ENCODE assay signal across 8 mouse cellular contexts in the genomic region with DNA sequence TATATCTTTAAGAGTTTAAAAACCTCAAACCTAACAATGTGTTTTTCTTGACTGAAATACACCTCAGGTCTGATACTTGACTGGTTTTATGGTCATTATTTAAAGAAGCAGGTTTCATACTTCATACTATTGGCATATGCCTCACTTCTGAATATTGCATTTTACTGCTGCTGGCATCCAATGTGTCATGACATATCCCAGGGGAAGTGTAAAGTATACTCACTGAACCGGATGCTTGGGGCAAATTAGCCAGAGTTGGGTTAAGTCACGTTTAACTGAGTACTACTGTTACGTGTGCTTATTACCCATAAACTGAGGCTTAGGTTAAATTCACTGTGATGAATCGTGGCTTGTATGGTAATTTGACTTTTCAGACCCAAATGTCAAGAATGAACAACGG. TPM values are rescaled to one million over a fixed set of nuclear protein-coding genes. Genes with fewer than 3 reads are reported as not detected.
A peak's percentile ranks its signal among the peaks of the same experiment; 100 is the strongest.
DNase-seq lines count a peak whose midpoint lies in the region; ATAC-seq and TF ChIP-seq lines count a peak whose summit lies in the region.

No protein-coding gene starts in this region.

- peak overlapping the region; percentile 83 for H3K4me3 ChIP-seq in cerebellum, adult 2 months (replicated peaks; ENCODE audit: insufficient read depth, low read depth, low read length)
- peak overlapping the region; percentile 71 for H3K4me3 ChIP-seq in lung, embryonic 16.5 days (ENCODE audit: low read length)
- peak overlapping the region; percentile 56 for H3K4me3 ChIP-seq in limb, embryonic 14.5 days (replicated peaks; ENCODE audit: low read length)
- no peak overlapping the region for H3K4me3 ChIP-seq in stomach, postnatal 0 days (ENCODE audit: low read depth, low read length)

- no peak overlapping the region for H3K27ac ChIP-seq in cerebellum, adult 2 months (ENCODE audit: insufficient read depth, low read length)
- H3K27ac ChIP-seq in lung, embryonic 16.5 days (ENCODE audit: low read length): no peak overlapping the region
- H3K27ac ChIP-seq in limb, embryonic 14.5 days (replicated peaks; ENCODE audit: low read depth, low read length): no peak overlapping the region
- no peak overlapping the region for H3K27ac ChIP-seq in stomach, postnatal 0 days (replicated peaks)

- intact Hi-C loops in left cerebral cortex, postnatal 36 days (cut with DNase I): loop anchor here (10.0 kb wide), 1 partner anchor 349 kb away; no protein-coding TSS in a partner anchor
- intact Hi-C loops in left cerebral cortex, postnatal 4 days (cut with DNase I): no loop called here

- DNase-seq in cerebellum, adult 2 months: no peak
- no peak for DNase-seq in cerebellum, adult 9-10 months
- DNase-seq in lung, postnatal 14 days: no peak
- no peak for DNase-seq in limb, embryonic 14.5 days (ENCODE audit: low spot score)
- DNase-seq in stomach, postnatal 0 days (ENCODE audit: low spot score): no peak
- no peak for DNase-seq in left cerebral cortex, postnatal 36 days (ENCODE audit: low spot score in 2 of 2)
- no peak for DNase-seq in left cerebral cortex, postnatal 4 days

- TF ChIP-seq CTCF in cerebellum, adult 2 months (IDR thresholded peaks at IDR 0.05; ENCODE audit: borderline replicate concordance, insufficient read depth, low read depth, low read length): no peak
- no peak for TF ChIP-seq CTCF in stomach, postnatal 0 days (IDR thresholded peaks at IDR 0.05; ENCODE audit: low read depth)

- no peak overlapping the region for H3K9ac ChIP-seq in lung, embryonic 16.5 days (ENCODE audit: low read length)
- no peak overlapping the region for H3K9ac ChIP-seq in limb, embryonic 14.5 days (ENCODE audit: low read depth, low read length, severe bottlenecking)
- no peak overlapping the region for H3K9ac ChIP-seq in stomach, postnatal 0 days (ENCODE audit: low read length)

- no peaks in the 10 kb centered on the region for H3K27me3 ChIP-seq in cerebellum, adult 2 months (ENCODE audit: control insufficient read depth, insufficient read depth, low read length)
- H3K27me3 ChIP-seq in lung, embryonic 16.5 days (ENCODE audit: control insufficient read depth, insufficient read depth, low read depth, low read length): no peaks in the 10 kb centered on the region
- H3K27me3 ChIP-seq in limb, embryonic 14.5 days (ENCODE audit: control insufficient read depth, insufficient read depth, low read length): no peaks in the 10 kb centered on the region
- H3K27me3 ChIP-seq in stomach, postnatal 0 days (ENCODE audit: control insufficient read depth, insufficient read depth, low read length): no peaks in the 10 kb centered on the region

- no peaks in the 10 kb centered on the region for H3K36me3 ChIP-seq in lung, embryonic 16.5 days (ENCODE audit: control insufficient read depth, insufficient read depth, low read length)
- no peaks in the 10 kb centered on the region for H3K36me3 ChIP-seq in limb, embryonic 14.5 days (ENCODE audit: control insufficient read depth, insufficient read depth, low read length)
- H3K36me3 ChIP-seq in stomach, postnatal 0 days (ENCODE audit: control insufficient read depth, insufficient read depth, low read length): no peaks in the 10 kb centered on the region

- TF ChIP-seq POLR2A in cerebellum, adult 2 months (IDR thresholded peaks at IDR 0.05; ENCODE audit: borderline replicate concordance, insufficient read depth, low read length): no peak
- TF ChIP-seq POLR2A in limb, embryonic 14.5 days (IDR thresholded peaks at IDR 0.05; ENCODE audit: borderline replicate concordance, extremely low read depth, insufficient read depth, insufficient read length): no peak

- H3K4me2 ChIP-seq in lung, embryonic 16.5 days (ENCODE audit: low read depth, low read length): peak overlapping the region; percentile 83
- H3K4me2 ChIP-seq in limb, embryonic 14.5 days (replicated peaks; ENCODE audit: low read depth, low read length, severe bottlenecking): peak overlapping the region; percentile 43
- peak overlapping the region; percentile 77 for H3K4me2 ChIP-seq in stomach, postnatal 0 days (replicated peaks; ENCODE audit: low read depth)

- no peaks in the 10 kb centered on the region for H3K9me3 ChIP-seq in lung, embryonic 16.5 days (ENCODE audit: control insufficient read depth, low read length)
- H3K9me3 ChIP-seq in limb, embryonic 14.5 days (ENCODE audit: control insufficient read depth, low read length): no peaks in the 10 kb centered on the region
- H3K9me3 ChIP-seq in stomach, postnatal 0 days (ENCODE audit: control insufficient read depth, low read length): no peaks in the 10 kb centered on the region

- no peaks in the 10 kb centered on the region for H3K4me1 ChIP-seq in cerebellum, adult 2 months (ENCODE audit: control insufficient read depth, insufficient read depth, low read length)
- H3K4me1 ChIP-seq in lung, embryonic 16.5 days (replicated peaks; ENCODE audit: control insufficient read depth, insufficient read depth, low read length): peaks cover 3% of the 10 kb centered on the region; the same call in 1 of the 2 replicates
- H3K4me1 ChIP-seq in limb, embryonic 14.5 days (ENCODE audit: control insufficient read depth, insufficient read depth, low read length): peaks cover 3% of the 10 kb centered on the region
- no peaks in the 10 kb centered on the region for H3K4me1 ChIP-seq in stomach, postnatal 0 days (replicated peaks; ENCODE audit: control insufficient read depth, insufficient read depth)

- ATAC-seq in lung, embryonic 16.5 days (ENCODE audit: low read depth): 0 out of 2 replicates have a peak, but pooled peaks have one; percentile 1
- ATAC-seq in limb, embryonic 14.5 days (ENCODE audit: low FRiP score, low read depth): peak; percentile 7; the same call in 1 of the 2 replicates
- no peak; the same call in 1 of the 2 replicates for ATAC-seq in stomach, postnatal 0 days (ENCODE audit: low FRiP score, low TSS enrichment)

- WGBS in cerebellum, adult 2 months: 62% methylated on average over 5 of the region's 5 CpGs
- WGBS in lung, embryonic 16.5 days: 79% methylated on average over 5 of the region's 5 CpGs
- 54% methylated on average over 5 of the region's 5 CpGs for WGBS in limb, embryonic 14.5 days
- WGBS in stomach, postnatal 0 days: 73% methylated on average over 5 of the region's 5 CpGs

- no peak for TF ChIP-seq EP300 in stomach, postnatal 0 days (optimal IDR thresholded peaks at IDR 0.05)

RNA-seq across cellular contexts. Expression of a gene that starts 29.5 kb away (rescaled TPM):
- polyA plus RNA-seq in cerebellum, adult 2 months (2012; rRNA removed): 3.2 and 3.6 TPM in 2 replicates
- polyA plus RNA-seq in lung, embryonic 16.5 days (2015; fragmentation: Nextera tagmentation; extraction: Ambion mirVana): 0.97 and 1.2 TPM in 2 replicates
- polyA plus RNA-seq in limb, embryonic 14.5 days (2012; rRNA removed): 3.7 and 5.0 TPM in 2 replicates
- polyA plus RNA-seq in limb, embryonic 14.5 days (2014; fragmentation: Nextera tagmentation; extraction: Ambion mirVana): 1.8 and 1.9 TPM in 2 replicates
- polyA plus RNA-seq in stomach, postnatal 0 days (2015; fragmentation: Nextera tagmentation; extraction: Ambion mirVana): 0.52 and 1.3 TPM in 2 replicates
- total RNA-seq in left cerebral cortex, postnatal 36 days (2021): 1 to 10 TPM; 1.6 to 2.9 TPM
- total RNA-seq in left cerebral cortex, postnatal 4 days (2021): 1 to 10 TPM; 2.3 to 3.0 TPM
